Mouse (Mus musculus) heart, adult 2 months (tissue): ENCODE measurements around the gene Myo1d. TPM values are rescaled to one million over a fixed set of nuclear protein-coding genes. Genes with fewer than 3 reads are reported as not detected.

Source experiments
- DNase-seq, 2 experiments: peaks; one replicate each; pipeline ENCODE4 v3.0.0; 2021
- H3K27ac ChIP-seq: fragments of 200-600 bp; 2 replicates; pipeline ENCODE4 v1.8.1; 2022
- H3K27me3 ChIP-seq: fragments of 200-500 bp; 2 replicates; pipeline ENCODE4 v1.6.1; 2012; ENCODE audit warnings: mild to moderate bottlenecking, low read length, inconsistent platforms, mixed read lengths; ENCODE audit not compliant: control insufficient read depth, insufficient read depth
- H3K36me3 ChIP-seq: fragments of 200-500 bp; 2 replicates; pipeline ENCODE4 v1.6.1; 2012; ENCODE audit warnings: low read length, inconsistent platforms; ENCODE audit not compliant: control insufficient read depth, insufficient read depth
- H3K4me1 ChIP-seq: fragments of 200-500 bp; 2 replicates; pipeline ENCODE4 v1.6.1; 2011; ENCODE audit warnings: low read length; ENCODE audit not compliant: control insufficient read depth, insufficient read depth
- H3K4me3 ChIP-seq: fragments of 200-600 bp; 2 replicates; pipeline ENCODE4 v1.8.1; 2022
- H3K79me2 ChIP-seq: fragments of 200-500 bp; replicated peaks from 2 replicates; pipeline ENCODE4 v1.6.1; 2012; ENCODE audit warnings: mild to moderate bottlenecking, inconsistent platforms, low read length, moderate library complexity, mixed read lengths; ENCODE audit not compliant: control insufficient read depth, insufficient read depth
- H3K9ac ChIP-seq: fragments of 200-500 bp; 2 replicates; pipeline ENCODE4 v1.6.1; 2012; ENCODE audit warnings: low read depth, mild to moderate bottlenecking, control low read depth, inconsistent platforms, low read length, mixed read lengths
- CTCF ChIP-seq: fragments of 200-600 bp; IDR thresholded peaks from 2 replicates; pipeline ENCODE4 v1.8.1; 2022; ENCODE audit warnings: antibody characterized with exemption, mild to moderate bottlenecking, moderate library complexity
- EP300 ChIP-seq: fragments of 200-500 bp; IDR thresholded peaks from 2 replicates; pipeline ENCODE4 v1.6.1; 2011; ENCODE audit warnings: low read depth, low read length, control low read depth; ENCODE audit not compliant: insufficient read depth
- POLR2A ChIP-seq: fragments of 200-500 bp; IDR thresholded peaks from 2 replicates; pipeline ENCODE4 v1.6.1; 2011; ENCODE audit warnings: mild to moderate bottlenecking, low read depth, low read length, control low read depth; ENCODE audit not compliant: insufficient read depth
- WGBS: fragments of 180-500 bp; shearing (Covaris S2); methylation state at CpG from one replicate; pipeline ENCODE4 v1.1.7; 2018; 5-methylcytosine and 5-hydroxymethylcytosine counted together
- intact Hi-C: fragments of 180-260 bp; cut with DNase I; formaldehyde crosslinking; loops from one replicate; pipeline ENCODE4 v1.15.1; 2025
- polyA plus RNA-seq: library from polyadenylated mRNA; depleted of rRNA; stranded (reverse); fragments of >200 nt; gene quantifications from 2 replicates; pipeline ENCODE4 v1.2.3, GENCODE M21; 2012
- total RNA-seq, 2 experiments: library from RNA; stranded (reverse); gene quantifications; 2 replicates each; pipeline ENCODE4 v1.2.3; 2021

Gene Myo1d
- total and polyA plus RNA-seq, 3 experiments: 8.2 to 10.0 (median 9.3) TPM

GRCm38 (mm10) chr11:80811156-80811555 is 31.3 kb upstream of the Myo1d start:
- H3K4me1 ChIP-seq: peaks cover 3% of the 10 kb centered on the region; the same call in 1 of the 2 replicates
- 33% methylated on average over 5 of the region's 5 CpGs for WGBS
- no peak overlapping the region; the same call in 1 of the 2 replicates for H3K27ac ChIP-seq
- H3K4me3 ChIP-seq: peak overlapping the region; percentile 62
- TF ChIP-seq CTCF (no peak), EP300 (no peak), POLR2A (no peak)
- no peaks in the 10 kb centered on the region for H3K36me3 ChIP-seq
- H3K79me2 ChIP-seq: no peaks in the 10 kb centered on the region
- intact Hi-C loops: loop anchor here (10.0 kb wide), 1 partner anchor 196 kb away; no protein-coding TSS in a partner anchor
- H3K9ac ChIP-seq: no peak overlapping the region
- no peak for DNase-seq
- no peaks in the 10 kb centered on the region for H3K27me3 ChIP-seq

GRCm38 (mm10) chr11:80809993-80810821 is 30.4 kb upstream of the Myo1d start, which contains the start of gene Tmem98:
Gene Tmem98, plus strand, starts transcription at chr11:80810175.
- Histone ChIP-seq H3K4me3 (peak within 1 kb of the TSS; percentile 62), H3K79me2 (no peaks in the 10 kb centered on the region), H3K9ac (peak within 1 kb of the TSS; percentile 94), H3K27ac (peak within 1 kb of the TSS; percentile 62), H3K27me3 (no peaks in the 10 kb centered on the region), H3K4me1 (peaks cover 3% of the 10 kb centered on the region; the same call in 1 of the 2 replicates), H3K36me3 (no peaks in the 10 kb centered on the region)
- peak; percentile 62 to 69 for DNase-seq
- intact Hi-C loops: loop anchor here (10.0 kb wide), 1 partner anchor 195 kb away; no protein-coding TSS in a partner anchor
- WGBS: 1% methylated on average over 54 of the region's 54 CpGs
- TF ChIP-seq EP300 (no peak), CTCF (no peak), POLR2A (no peak)

GRCm38 (mm10) chr11:80809666-80809992 is 29.8 kb upstream of the Myo1d start:
- Histone ChIP-seq H3K79me2 (no peaks in the 10 kb centered on the region), H3K27ac (peak overlapping the region; percentile 62), H3K36me3 (no peaks in the 10 kb centered on the region), H3K4me3 (peak overlapping the region; percentile 62), H3K4me1 (peaks cover 3% of the 10 kb centered on the region; the same call in 1 of the 2 replicates), H3K9ac (peak overlapping the region; percentile 94), H3K27me3 (no peaks in the 10 kb centered on the region)
- intact Hi-C loops: no loop called here
- 39% methylated on average over 5 of the region's 6 CpGs for WGBS
- TF ChIP-seq POLR2A (no peak), EP300 (no peak), CTCF (no peak)
- DNase-seq: no peak

GRCm38 (mm10) chr11:80808551-80809070 is 28.8 kb upstream of the Myo1d start:
- 65% methylated on average over 6 of the region's 6 CpGs for WGBS
- H3K4me1 ChIP-seq: peaks cover 3% of the 10 kb centered on the region; the same call in 1 of the 2 replicates
- no peak overlapping the region for H3K27ac ChIP-seq
- no peak for DNase-seq
- intact Hi-C loops: no loop called here
- no peaks in the 10 kb centered on the region for H3K36me3 ChIP-seq
- no peaks in the 10 kb centered on the region for H3K79me2 ChIP-seq
- H3K4me3 ChIP-seq: no peak overlapping the region
- no peak overlapping the region for H3K9ac ChIP-seq
- no peak for TF ChIP-seq EP300
- no peak for TF ChIP-seq POLR2A
- peak; percentile 36 for TF ChIP-seq CTCF
- no peaks in the 10 kb centered on the region for H3K27me3 ChIP-seq

GRCm38 (mm10) chr11:80802706-80803105 is 22.9 kb upstream of the Myo1d start:
- WGBS: 35% methylated on average over 3 of the region's 3 CpGs
- Histone ChIP-seq H3K79me2 (no peaks in the 10 kb centered on the region), H3K36me3 (no peaks in the 10 kb centered on the region), H3K4me1 (no peaks in the 10 kb centered on the region; the same call in none of the 2 replicates), H3K9ac (no peak overlapping the region), H3K4me3 (no peak overlapping the region), H3K27ac (peak overlapping the region; percentile 62), H3K27me3 (no peaks in the 10 kb centered on the region)
- TF ChIP-seq POLR2A (no peak), CTCF (no peak), EP300 (no peak)
- intact Hi-C loops: no loop called here
- DNase-seq: peak; percentile 51 to 63

- Histone ChIP-seq H3K27ac (no peak overlapping the region), H3K36me3 (no peaks in the 10 kb centered on the region), H3K4me3 (no peak overlapping the region), H3K9ac (no peak overlapping the region), H3K4me1 (peaks cover 1% of the 10 kb centered on the region), H3K27me3 (no peaks in the 10 kb centered on the region), H3K79me2 (no peaks in the 10 kb centered on the region)
- no peak for DNase-seq
- intact Hi-C loops: no loop called here
- TF ChIP-seq EP300: no peak
- peak; percentile 36; the same call in 1 of the 2 replicates for TF ChIP-seq CTCF
- WGBS: 64% methylated on average over 3 of the region's 3 CpGs
Observed at GRCm38 (mm10) chr11:80799979-80800378, 20.2 kb upstream of the Myo1d start.
